Mouse (Mus musculus): ENCODE results near the gene Szrd1. TPM values are rescaled to one million over a fixed set of nuclear protein-coding genes. Genes with fewer than 3 reads are reported as not detected.

Szrd1 gene
- polyA plus RNA-seq (2014; fragmentation: Illumina TruSeq; extraction: RNeasy Lipid Tissue Mini Kit (QIAGEN cat#74804); ENCODE audit: low read depth, low replicate concordance): 28.2 TPM

GRCm38 (mm10) chr4:141139116-141139970, at the start of gene Szrd1:
Gene Szrd1, minus strand, starts transcription at chr4:141139775.

GRCm38 (mm10) chr4:141147112-141148008, 7.8 kb upstream of the Szrd1 start, which contains the start of gene Fbxo42:
Gene Fbxo42, plus strand, starts transcription at chr4:141147913.

GRCm38 (mm10) chr4:141088033-141088432, 51.5 kb downstream of the Szrd1 start, which contains the start of gene Spata21:
Gene Spata21, plus strand, starts transcription at chr4:141088333.

GRCm38 (mm10) chr4:141077681-141078509, 61.7 kb downstream of the Szrd1 start, which contains the start of gene Necap2:
Gene Necap2, minus strand, starts transcription at chr4:141078357.

Other genes with a start within 250 kb of the Szrd1 start
- gene Padi2, start 233.4 kb downstream of the Szrd1 start, polyA plus RNA-seq (2014; fragmentation: Illumina TruSeq; extraction: RNeasy Lipid Tissue Mini Kit (QIAGEN cat#74804); ENCODE audit: low read depth, low replicate concordance): 0.93 TPM
- gene Sdhb, start 178.6 kb downstream of the Szrd1 start, polyA plus RNA-seq (2014; fragmentation: Illumina TruSeq; extraction: RNeasy Lipid Tissue Mini Kit (QIAGEN cat#74804); ENCODE audit: low read depth, low replicate concordance): 96.7 TPM
- gene Atp13a2, start 152.9 kb downstream of the Szrd1 start, polyA plus RNA-seq (2014; fragmentation: Illumina TruSeq; extraction: RNeasy Lipid Tissue Mini Kit (QIAGEN cat#74804); ENCODE audit: low read depth, low replicate concordance): 2.0 TPM
- not detected for gene Mfap2, start 129.4 kb downstream of the Szrd1 start, polyA plus RNA-seq (2014; fragmentation: Illumina TruSeq; extraction: RNeasy Lipid Tissue Mini Kit (QIAGEN cat#74804); ENCODE audit: low read depth, low replicate concordance)
- 1.5 TPM for gene Crocc, start 79.2 kb downstream of the Szrd1 start, polyA plus RNA-seq (2014; fragmentation: Illumina TruSeq; extraction: RNeasy Lipid Tissue Mini Kit (QIAGEN cat#74804); ENCODE audit: low read depth, low replicate concordance)
- gene Necap2, start 61.4 kb downstream of the Szrd1 start, polyA plus RNA-seq (2014; fragmentation: Illumina TruSeq; extraction: RNeasy Lipid Tissue Mini Kit (QIAGEN cat#74804); ENCODE audit: low read depth, low replicate concordance): 7.5 TPM
- gene Spata21, start 51.4 kb downstream of the Szrd1 start, polyA plus RNA-seq (2014; fragmentation: Illumina TruSeq; extraction: RNeasy Lipid Tissue Mini Kit (QIAGEN cat#74804); ENCODE audit: low read depth, low replicate concordance): not detected
- gene Fbxo42, start 8.1 kb upstream of the Szrd1 start, polyA plus RNA-seq (2014; fragmentation: Illumina TruSeq; extraction: RNeasy Lipid Tissue Mini Kit (QIAGEN cat#74804); ENCODE audit: low read depth, low replicate concordance): 7.3 TPM
- 0.76 TPM for gene Rsg1, start 74.2 kb upstream of the Szrd1 start, polyA plus RNA-seq (2014; fragmentation: Illumina TruSeq; extraction: RNeasy Lipid Tissue Mini Kit (QIAGEN cat#74804); ENCODE audit: low read depth, low replicate concordance)
- 1.2 TPM for gene Arhgef19, start 99.7 kb upstream of the Szrd1 start, polyA plus RNA-seq (2014; fragmentation: Illumina TruSeq; extraction: RNeasy Lipid Tissue Mini Kit (QIAGEN cat#74804); ENCODE audit: low read depth, low replicate concordance)
- 0.70 TPM for gene Epha2, start 161.5 kb upstream of the Szrd1 start, polyA plus RNA-seq (2014; fragmentation: Illumina TruSeq; extraction: RNeasy Lipid Tissue Mini Kit (QIAGEN cat#74804); ENCODE audit: low read depth, low replicate concordance)
- not detected for gene Fam131c, start 228.4 kb upstream of the Szrd1 start, polyA plus RNA-seq (2014; fragmentation: Illumina TruSeq; extraction: RNeasy Lipid Tissue Mini Kit (QIAGEN cat#74804); ENCODE audit: low read depth, low replicate concordance)